Mouse (Mus musculus) urinary bladder, postnatal 36 days (tissue): ENCODE data around the gene Apbb1.

Experiments
- DNase-seq, 2 experiments: peaks; one replicate each; pipeline ENCODE4 v3.0.0; 2022; ENCODE audit warnings: low spot score in 2 of 2, mixed read lengths in 1 of 2

The Apbb1 gene

DNA sequence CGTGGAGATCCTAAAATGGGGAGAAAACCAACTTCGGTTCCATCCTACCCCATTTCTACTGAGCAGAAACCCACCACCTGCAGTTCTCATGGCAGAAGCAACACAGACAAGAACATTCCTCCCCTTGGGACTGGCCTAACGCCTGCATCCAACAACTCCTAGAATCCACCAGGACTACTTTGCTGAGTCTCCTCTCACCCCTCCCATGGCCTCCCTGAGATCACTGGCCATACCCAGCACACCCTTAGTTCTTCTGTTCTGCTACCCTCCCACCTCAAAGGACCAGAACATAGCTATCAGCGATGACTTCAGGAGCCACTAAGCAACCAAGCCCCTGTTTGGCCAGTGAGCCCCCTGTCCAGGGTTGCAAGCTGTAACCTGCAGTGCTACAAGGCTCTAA lies 10.7 kb downstream of the Apbb1 start:
- DNase-seq: no peak

DNA sequence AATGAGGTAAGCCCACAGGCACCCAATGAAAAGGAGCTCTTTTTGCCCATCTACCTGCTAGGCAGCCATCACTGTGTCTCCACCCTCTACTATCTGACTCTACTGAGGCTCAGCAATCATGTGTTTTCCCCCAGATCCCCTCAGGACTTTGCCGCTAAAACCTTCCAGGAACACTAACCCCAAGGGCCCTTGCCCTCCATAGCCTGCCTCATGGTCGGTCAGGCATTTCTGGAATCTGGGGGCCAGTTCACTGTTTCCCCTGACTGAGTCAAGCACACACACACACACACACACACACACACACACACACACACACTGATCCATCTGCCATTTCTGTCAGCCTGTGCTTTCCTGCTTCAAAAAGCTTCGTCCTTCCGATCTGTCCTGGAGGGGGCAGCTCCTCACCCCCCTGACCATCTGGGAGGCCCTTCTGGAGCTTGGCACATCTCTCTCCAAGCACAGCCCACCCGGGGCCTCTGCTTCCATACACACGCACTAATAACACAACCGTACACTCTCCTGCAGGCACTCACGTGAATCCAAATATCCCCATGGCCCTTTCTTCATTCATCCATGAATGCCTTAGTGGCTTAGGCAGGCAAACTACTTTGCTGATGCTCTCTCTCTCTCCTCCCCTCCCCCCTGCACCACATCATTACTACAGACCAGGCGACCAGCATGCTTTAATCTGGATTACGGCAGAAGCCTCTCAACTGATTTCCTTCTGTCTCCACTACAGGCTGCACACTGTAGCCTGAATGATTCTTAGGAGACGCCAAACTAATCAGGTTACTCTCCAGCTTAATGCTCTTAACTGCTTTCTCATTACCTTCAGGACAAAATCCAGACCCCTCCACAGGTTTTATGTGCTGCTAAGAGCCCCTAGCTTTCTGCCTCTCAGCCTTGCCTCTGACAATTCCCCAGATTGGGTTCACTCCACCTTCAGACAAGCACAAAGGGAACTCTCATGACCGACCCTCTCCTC lies 11.6 kb downstream of the Apbb1 start:
- no peak for DNase-seq

DNA sequence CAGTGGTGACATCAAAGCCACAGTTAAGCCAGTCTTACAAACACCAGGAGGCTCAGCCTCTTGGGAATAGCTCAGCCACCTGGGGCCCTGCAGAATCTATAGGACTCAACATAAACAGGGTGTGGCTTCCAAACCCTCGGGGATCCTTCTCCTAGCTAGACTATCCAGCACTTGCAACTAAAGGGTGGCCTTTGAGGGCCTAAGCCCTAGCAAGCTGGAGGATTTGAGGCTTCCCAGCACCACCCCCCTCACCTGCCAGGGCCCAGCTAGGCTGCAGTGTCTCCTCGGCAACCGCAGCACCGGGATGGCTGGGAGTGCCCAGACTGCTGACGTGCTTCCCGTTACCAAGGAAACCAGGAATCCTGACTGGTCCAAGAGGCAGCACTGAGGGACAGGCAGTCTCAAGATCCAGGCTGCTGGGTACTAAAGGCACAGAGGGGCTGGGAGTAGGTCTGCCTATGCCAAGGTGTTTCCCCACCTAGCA lies 12.4 kb downstream of the Apbb1 start:
- no peak for DNase-seq

DNA sequence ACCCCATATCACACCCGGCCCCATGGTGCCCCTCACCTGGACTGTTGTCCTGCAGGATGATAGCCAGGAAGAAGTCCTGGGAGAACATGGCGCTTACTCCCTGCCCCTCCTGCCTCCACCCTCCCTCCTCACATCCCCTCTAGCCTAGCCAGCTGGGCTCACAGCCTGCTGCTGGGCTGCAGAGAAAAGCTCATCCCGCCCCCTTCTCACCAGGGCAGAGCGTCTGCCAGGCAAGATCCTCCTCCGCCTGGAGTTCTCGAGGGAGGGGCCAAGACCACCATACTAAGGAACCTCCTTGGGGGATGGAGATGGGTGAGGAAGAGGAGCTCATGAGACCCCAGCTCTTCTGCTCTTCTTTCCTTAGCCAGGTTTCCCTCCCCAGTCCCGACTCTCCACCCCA lies 12.9 kb downstream of the Apbb1 start:
- no peak for DNase-seq

DNA sequence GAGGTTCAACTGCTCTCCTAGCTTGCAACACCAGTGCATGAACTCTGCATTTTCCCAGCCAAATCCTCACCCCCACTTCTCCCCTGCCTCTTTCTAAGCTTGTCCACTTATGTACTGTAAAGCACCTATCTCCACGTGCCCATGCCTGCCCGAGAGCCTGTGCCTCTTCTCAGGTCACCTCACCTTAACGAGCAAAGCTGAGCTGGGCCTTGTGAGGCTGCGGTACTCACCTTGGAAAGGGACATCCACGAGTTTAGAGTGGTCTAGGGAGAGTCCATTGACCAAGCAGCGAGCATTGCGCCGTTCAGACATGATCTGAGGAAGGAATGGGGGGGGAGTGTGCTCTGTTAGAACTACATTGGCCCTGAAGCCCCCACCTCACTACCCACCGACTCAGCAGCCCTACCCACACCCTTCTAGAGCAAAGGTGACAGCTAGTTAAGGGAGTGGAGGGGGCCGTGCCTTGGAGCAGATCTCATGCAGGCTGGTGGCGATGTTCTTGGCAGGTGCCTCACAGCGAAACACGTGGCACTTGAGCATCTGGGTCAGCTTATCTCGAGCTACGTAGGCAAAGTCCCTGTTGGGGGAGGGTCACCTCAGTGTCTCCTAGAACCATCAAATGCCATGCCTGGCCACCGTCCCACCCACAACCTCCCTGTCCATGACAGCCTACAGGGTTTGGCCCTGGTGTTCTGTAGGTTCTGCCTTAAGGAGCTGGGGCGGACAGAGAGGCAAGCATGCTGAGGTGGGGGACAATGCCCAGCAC lies 16.2 kb downstream of the Apbb1 start:
- DNase-seq: no peak

DNA sequence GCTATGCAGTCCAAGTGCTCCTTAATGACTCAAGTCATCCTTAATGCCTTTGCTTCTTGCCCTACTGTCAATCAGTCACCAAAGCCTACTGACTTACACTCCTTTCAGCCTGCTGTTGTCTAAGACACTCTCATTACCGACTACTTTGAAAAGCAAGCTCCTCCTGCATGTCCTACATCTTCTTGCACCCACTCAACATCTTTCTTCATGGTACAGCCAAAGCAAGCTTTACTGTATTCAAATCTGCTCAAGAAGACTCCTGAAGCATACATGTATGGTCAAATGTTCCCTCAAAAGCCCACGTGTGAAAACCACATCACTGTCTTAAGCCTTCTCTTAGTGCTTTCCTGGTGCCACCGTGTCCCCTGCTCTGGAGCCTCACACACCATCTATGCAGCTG lies 18.1 kb downstream of the Apbb1 start:
- no peak for DNase-seq

DNA sequence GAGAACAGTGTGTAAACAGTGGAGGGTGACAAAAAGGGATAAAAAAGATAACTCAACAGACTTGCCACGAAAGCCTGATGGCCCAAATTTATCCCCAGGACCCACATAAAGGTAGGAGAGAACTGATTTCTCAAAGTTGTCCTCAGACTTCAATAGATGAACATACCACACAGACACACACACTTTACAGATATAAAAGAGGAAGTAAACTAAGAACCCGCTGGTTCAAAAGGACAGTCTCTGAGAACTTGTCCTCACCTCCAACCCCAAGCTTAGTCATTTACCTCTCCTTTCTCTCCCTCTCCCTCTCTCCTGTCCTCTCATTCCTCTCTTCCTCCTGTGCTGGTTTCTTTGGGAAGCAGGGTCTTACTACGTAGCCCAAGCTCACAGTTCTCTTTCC lies 19.1 kb downstream of the Apbb1 start:
- DNase-seq: no peak

DNA sequence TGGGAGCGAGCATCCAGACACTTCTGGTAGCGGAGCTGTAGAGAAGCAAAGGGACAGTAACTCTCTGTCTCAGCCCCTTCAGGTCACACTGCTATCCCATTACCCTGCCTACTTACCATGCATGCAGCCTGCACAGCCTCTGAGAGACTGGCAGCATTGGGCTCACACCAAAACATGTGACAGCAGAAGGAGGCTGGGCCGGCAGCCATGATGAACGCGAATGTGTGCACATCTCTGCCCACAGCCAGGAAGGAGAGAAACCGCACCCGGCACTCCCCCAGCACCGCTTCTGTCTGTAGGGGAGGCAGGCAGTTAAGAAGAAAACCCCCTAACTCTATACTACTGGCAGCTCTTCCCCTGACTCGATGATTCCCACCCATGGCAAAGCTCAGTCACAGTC lies 22.4 kb downstream of the Apbb1 start:
- no peak for DNase-seq

DNA sequence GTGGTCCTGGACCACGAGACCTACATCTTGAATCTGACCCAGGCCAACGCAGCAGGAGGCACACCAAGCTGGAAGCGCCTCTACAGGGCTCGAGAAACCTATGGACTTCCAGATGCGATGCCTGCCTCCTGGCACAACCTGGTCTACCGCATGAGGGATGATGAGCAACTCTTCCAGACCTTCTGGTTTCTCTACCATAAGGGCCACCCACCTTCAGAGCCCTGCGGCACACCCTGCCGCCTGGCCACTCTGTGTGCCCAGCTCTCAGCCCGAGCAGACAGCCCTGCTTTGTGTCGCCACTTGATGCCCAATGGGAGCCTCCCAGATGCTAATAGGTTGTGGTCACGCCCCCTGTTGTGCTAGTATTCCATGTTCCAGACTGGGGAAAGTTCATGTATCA lies 23.8 kb downstream of the Apbb1 start:
- no peak for DNase-seq

DNA sequence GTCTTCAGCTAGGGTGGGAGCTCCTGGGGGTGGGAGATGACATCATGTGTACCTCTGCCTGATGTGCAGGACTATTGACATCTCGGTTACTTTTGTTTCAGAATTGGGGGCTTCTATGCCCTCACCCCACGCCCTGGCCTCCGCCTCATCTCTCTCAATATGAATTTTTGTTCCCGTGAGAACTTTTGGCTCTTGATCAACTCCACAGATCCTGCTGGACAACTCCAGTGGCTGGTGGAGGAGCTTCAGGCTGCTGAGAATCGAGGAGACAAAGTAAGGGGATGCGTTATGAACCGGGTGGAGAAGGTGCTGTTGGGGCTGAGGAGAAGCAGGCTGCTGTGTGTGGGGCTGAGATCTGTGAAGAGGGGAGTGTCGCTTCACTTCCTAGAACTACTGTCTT lies 25.0 kb downstream of the Apbb1 start:
- DNase-seq: no peak

DNA sequence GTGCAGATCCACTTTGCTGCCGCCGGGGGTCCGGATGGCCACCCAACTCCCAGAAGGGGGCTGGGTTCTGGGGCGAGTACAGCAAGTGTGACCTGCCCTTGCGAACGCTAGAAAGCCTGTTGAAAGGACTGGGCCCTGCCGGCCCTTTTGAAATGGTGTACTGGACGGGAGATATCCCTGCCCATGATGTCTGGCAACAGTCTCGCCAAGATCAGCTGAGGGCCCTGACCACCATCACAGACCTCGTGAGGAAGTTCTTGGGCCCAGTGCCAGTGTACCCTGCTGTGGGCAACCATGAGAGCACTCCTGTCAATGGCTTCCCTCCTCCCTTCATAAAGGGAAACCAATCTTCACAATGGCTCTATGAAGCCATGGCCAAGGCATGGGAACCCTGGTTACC lies 25.9 kb downstream of the Apbb1 start:
- no peak for DNase-seq

DNA sequence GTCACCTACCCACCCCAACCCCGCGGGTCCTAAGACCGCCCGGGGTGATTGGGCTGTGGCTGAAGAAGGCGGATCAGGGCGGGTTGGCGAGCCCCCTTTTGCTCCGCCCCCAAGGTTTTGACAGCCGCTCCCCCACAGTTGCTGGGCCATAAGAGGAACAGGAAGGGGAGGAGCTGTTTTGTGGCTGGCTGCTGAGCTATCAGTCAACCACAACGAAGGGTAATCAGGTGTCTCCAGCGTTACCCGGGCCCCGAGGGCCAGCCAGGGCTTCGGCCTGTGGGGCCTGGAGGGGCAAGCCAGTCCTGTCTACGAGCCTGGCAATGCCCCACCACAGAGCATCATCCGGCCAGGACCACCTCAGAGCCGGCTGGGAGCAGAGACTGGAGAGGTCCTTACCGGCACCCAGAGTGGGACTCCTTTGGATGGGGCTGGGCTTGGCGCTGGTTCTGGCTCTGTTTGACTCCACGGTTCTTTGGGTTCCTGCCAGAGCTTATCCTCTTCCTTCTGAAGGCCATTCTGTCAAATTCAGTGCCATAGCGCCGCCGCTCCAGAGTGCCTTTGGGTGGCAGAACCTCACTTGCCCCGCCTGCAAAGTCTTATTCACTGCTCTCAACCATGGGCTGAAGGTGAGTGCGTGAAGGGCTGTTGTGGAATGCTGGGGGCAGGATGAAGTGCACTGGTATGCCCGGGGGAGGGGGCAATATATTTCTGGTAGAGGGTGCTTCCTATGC lies 27.1 kb downstream of the Apbb1 start, which contains the start of gene Smpd1:
Gene Smpd1 (plus strand): TSS at position 149 of the 731 bp plus-strand sequence.
- peak; percentile 81 to 90 for DNase-seq

DNA sequence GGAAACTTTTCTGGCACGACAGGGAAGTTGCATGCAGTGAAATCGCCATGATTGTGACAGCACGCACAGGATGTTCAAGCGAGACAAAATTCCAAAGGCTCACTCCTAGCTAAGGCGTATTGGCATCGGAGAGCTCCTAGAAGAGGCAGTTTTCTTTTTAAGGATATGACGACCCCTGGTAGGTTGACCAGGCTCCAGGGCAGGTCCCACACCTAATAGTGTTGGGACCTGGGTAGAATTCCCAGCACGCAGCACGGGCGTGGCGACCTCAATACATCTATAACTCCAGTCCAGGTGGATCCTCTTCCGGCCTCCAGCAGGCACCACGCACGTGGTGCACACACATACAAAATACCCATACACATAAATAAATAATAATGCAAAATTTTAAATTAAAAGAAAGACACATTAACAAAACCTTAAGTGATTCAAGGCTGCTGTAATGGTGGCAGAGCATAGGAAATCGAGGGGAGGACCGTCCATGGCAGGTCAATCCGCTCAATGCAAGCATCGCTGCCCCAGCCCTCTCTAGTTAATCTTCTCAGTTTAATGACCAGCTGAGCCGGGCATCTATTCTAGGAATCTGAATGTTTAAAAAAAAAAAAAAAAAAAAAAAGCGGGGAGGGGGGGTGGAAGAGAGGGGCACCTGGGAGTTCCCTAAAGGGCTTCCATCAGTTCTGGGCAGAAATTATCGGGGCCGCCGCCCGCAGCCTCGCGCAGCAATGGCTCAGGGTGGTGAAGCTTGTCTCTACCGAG lies 27.8 kb downstream of the Apbb1 start:
- no peak for DNase-seq

DNA sequence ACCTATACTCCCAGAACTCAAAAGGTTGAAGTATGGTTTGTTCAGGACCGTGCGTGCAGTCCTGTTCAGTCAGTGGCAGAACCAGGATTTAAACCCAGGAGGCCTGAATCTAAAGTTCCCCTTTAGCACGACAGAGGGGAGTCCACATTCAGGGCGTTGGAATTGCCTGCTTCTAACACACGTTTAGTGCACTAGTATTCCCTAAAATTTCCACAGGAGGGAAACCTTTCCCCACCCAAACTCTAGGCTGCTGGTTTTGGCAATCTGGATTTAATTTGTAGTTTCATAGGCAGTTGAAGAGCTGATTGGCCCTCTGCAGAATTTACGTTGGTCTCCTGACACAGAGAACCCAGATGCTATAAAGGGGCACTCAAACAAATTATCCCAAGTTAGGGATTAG lies 32.4 kb downstream of the Apbb1 start:
- no peak for DNase-seq

DNA sequence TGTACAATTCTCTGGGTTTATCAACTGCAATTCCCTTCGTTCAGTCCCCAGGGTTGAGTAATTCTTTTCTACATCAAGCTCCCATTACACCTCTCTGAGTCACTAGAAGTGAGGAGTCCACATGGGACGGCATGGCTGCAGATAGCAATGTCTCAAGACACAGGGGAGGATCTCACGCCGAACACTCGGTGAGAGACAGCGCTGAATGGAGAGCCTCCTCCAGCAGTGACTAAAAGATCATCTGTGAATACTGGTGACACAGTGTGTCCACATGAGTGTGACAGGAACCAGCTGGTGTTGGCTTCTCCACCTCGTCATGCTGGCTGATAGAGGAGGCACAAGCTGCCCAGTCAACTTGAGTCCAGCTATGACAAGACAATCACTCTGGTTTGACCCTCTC lies 33.5 kb downstream of the Apbb1 start:
- DNase-seq: no peak

DNA sequence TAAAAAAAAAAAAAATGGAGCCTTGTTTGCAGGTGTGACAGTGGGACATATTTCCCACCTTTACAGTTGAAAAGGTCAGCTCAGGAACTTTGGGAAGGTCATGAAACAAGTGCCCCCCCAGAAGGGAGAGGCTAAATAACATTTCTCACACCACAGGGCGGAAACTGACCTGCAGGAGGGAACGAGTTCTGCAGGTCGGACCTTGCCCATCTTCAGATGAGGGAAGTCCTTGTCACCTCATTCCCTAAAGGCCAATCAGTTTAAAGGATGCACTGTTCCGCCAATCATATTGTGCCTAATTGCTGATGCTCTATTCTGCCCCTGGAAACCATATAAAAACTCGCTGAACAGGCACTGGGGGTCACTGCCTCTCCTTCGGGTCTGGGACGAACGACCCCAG lies 35.5 kb downstream of the Apbb1 start:
- no peak for DNase-seq

DNA sequence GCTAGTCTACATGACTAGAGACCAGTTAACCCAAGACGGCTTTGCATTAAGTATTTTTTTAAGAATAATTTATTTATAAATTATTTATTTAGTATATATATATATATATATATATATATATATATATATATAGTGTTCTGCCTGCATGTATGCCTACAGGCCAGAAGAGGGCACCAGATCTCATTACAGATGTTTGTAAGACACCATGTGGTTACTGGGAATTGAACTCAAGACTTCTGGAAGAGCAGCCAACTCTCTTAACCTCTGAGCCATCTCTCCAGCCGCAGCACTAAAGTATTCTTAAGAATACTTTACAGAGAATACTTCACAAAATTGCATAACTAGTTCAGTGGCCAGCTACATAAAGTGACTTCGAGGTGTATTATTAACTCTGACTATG lies 47.3 kb downstream of the Apbb1 start:
- no peak for DNase-seq

DNA sequence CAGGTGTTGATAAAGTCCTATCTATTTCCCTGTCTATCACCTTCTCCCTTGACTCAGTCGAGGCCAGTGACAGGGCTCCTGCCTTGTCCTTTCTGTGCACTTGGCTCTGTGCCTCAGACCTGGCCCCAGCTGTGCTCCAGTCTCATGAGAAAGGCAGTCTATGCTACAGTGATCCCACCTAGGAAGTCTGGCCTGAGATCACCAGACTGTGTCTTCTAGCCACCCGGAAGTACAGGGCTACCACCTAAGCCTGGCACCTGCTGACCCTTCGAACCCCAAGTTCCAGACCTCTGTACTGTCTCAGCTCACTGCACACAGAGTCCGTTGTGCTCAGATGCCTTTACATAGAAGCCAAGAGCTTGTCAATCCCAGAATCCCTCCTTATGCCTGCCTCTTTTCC lies 53.4 kb downstream of the Apbb1 start:
- no peak for DNase-seq

DNA sequence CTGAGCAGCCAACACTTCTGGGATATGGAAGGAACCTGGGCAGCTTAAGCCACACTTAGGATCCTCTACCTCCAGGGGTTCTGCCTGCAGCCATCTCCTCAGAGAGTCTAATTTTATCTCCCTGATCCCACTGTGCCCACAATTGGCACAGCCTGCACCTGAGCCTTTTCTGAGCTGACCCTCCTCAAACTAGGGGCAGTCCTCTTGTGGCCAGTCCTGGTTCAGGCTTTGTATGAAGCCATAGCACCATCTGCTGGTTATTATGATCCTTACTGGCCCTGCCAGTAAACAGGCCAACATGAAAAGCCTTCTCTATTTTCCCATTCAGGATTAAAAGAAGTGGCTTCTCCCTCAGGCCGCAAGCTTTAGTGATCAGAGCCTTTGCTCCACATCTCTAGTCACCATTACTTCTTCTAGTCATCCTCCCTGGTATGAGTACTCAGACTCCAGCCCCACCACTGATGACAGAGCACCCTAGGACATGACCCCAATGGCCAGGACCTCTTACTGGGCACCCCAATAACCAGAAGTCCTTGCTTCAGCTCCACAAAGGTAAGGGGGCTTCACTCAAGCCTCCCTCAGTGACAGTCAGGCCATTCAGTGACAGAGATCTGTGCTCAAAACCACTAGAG lies 54.0 kb downstream of the Apbb1 start:
- DNase-seq: peak in 1 of 2 experiments; percentile 20

DNA sequence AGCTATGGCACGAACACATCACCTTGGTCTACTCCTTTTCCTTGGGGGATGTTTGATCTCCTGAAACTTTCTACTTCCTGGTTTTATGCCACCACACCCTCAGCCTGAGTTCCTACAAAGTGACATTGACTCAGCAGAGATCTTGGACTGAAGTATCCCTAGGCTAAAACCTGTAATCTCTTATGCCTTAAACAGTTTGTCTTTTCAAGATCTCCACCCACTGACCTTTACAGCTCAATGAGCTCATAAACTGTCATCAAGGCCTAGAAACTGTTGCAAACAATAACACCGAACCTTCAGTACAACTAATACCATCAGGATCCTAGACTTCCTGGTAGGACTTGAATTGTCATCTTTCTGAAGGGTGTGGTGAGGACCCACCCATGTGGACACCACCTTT lies 57.2 kb downstream of the Apbb1 start:
- no peak for DNase-seq

DNA sequence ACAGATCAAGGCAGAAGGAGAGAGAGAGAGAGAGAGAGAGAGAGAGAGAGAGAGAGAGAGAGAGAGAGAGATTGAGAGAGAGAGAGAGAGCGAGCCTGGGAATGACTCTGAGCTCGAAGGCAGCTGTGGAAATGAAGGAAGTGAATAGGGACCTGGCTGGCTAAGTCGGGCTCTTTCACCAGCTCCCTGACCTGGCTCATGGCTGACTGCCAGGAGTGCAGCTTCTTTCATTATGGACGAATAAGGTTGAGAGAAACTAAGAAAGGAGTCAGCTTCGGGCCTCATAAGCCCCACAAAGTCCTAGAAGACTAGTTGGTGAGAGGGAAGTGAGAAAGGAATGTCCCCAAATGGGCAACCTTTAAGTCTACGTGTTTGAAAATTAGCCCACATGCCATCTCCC lies 61.3 kb downstream of the Apbb1 start:
- DNase-seq: no peak
